1 mouse cellular context compared by ENCODE assay signal in the genomic region with DNA sequence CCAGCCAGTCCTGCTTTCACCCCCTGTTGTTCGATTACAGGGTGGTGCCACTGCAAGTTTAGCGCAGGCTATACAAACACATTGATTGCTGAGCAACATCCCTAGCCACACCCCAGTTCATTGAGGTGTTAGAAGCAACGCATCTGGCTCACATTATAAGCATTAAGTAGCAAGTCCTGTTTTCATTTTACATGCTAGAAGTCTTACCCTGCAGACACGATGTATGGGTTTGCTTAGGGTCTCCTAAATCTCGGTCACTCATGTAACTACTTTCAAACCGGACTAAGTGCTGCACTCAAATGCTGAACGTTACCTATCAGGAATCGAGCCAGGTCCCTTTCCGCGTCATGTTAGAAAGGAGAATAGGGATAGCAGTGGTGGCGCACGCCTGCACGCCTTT.
TF ChIP-seq lines count a peak whose summit lies in the region.

No protein-coding gene starts in this region.

TF ChIP-seq in ES-E14, 5 proteins besides CTCF, POLR2A, EP300 and RAD21:
- no peak for TF ChIP-seq CHD2 (IDR thresholded peaks at IDR 0.05; ENCODE audit: low read depth, low read length)
- no peak for TF ChIP-seq HCFC1 (IDR thresholded peaks at IDR 0.05; ENCODE audit: borderline replicate concordance, insufficient read depth, low read length)
- no peak for TF ChIP-seq ZC3H11A (IDR thresholded peaks at IDR 0.05; ENCODE audit: borderline replicate concordance, low read depth, low read length)
- no peak for TF ChIP-seq MAFK (IDR thresholded peaks at IDR 0.05; ENCODE audit: insufficient read depth, low read depth, low read length)
- TF ChIP-seq ZNF384 (IDR thresholded peaks at IDR 0.05; ENCODE audit: low read depth, low read length) = no peak
TF ChIP-seq in ES-E14: peak in this region for 0.
